Mouse (Mus musculus) cortical plate, adult 2 months (tissue): ENCODE results near the gene Armc7.

Source experiments
- CTCF ChIP-seq: fragments of 200-500 bp; IDR thresholded peaks from 2 replicates; pipeline ENCODE4 v1.5.1; 2011; ENCODE audit warnings: mild to moderate bottlenecking, control low read depth, low read length; ENCODE audit not compliant: insufficient read depth; ENCODE audit errors: extremely low read depth
- POLR2A ChIP-seq: fragments of 200-500 bp; IDR thresholded peaks from 2 replicates; pipeline ENCODE4 v1.6.1; 2011; ENCODE audit warnings: mild to moderate bottlenecking, low read length, control low read depth; ENCODE audit not compliant: insufficient read depth; ENCODE audit errors: extremely low read depth

- TF ChIP-seq CTCF = no peak
- no peak for TF ChIP-seq POLR2A
These were observed 13.2 kb downstream of the Armc7 start for GRCm38 (mm10) chr11:115488551-115489104.
